Mouse (Mus musculus): ENCODE results near the gene AC109138.7. TPM values are rescaled to one million over a fixed set of nuclear protein-coding genes. Genes with fewer than 3 reads are reported as not detected.
"Not testable (repeated sequence)": the region's sequence is repeated elsewhere in the genome, so short reads cannot be mapped to it uniquely, and the experiment has no call there.

The AC109138.7 gene
- total RNA-seq, 2 experiments from 2014 or later = not detected

DNA sequence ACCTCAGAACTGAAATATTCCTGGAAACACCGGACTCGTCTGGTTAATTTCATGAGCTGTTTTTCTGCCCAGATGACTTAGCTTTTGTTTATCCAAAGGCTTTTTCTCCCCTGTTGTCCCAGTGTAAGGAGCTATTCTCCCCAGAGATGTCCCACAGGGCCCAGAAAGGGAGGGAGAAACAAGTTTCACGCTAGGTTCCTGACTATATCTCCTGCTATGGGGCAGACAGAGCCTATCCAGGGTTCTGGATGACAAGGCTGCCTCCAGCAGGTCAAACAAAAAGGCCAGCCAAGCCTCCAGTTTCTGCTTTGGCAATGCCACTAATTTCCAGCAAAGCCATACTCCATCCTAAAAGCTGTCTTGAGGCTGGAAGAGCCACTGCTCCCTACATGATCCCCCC is 3.7 kb downstream of the AC109138.7 start:
- DNase-seq = no peak

DNA sequence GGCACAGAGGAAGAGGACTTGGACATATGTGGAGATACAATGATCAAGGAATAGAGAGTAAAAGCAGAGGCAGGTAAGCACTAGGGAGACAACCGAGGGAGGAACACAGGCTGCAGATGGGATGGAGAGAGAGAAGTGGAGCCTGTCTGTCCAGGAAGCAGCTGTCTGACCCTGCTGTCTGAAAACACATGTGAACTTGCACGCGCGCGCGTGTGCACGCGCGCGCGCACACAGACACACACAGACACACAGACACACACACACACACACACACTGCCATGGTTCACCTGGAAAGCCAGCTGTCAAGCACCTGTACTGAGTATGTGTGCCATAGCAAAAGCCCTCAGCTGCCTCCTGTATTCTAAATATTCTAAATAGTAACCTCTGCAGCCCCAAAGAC is 4.1 kb downstream of the AC109138.7 start:
- no peak for DNase-seq

DNA sequence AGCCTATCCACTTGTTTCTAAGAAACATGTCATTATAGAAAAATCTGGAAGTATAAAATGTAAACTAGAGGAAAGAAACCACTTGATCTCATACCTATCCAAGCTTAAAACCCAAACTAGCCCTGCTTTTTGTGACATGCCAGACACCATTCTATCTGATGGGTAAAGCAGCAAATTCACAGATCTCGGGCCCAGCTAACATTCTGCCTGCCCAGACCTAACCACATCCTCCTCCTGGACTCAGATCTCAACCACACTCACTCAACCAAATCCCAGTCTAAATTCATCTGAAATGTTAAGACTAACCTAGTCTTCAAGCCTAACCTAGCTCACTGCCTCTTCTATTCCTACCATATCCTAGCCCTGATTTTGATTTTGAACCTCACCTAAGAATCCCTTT is 4.6 kb downstream of the AC109138.7 start:
- no peak for DNase-seq

DNA sequence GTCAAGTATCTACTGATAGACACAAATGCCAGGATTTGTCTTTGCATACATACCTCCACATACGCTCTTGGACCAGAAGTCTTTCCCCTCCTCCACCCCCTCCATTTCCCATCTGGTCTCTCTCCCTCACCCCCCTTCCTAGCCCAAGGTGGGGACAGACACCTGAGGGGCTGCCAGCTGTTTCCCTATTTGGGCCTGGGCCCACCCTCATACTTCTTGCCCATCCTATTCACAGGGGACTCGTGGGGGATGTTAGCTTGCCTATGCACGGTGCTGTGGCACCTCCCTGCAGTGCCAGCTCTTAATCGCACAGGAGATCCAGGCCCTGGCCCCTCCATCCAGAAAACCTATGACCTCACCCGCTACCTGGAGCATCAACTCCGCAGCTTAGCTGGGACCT is 5.8 kb downstream of the AC109138.7 start:
- no peak for DNase-seq

DNA sequence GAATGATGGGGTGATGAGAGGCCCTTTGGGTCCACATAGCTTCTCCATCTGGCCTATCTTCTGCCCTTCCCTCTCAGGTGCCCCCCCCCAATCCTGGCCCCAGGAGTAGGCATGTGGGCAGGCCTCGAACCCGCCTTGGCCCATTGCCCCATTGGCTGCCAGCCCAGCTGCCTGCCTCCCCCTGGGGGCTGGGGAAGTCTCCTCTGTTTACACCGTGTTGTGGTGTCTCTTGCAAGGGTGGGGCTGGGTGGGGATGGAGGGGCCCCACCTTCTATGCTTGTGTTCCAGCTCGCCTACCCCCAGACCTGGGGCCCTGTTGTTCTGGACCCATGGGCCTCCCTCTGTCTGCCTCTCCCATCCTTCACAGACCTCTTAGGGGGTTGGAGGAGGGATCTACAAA is 6.3 kb downstream of the AC109138.7 start:
- DNase-seq = no peak

DNA sequence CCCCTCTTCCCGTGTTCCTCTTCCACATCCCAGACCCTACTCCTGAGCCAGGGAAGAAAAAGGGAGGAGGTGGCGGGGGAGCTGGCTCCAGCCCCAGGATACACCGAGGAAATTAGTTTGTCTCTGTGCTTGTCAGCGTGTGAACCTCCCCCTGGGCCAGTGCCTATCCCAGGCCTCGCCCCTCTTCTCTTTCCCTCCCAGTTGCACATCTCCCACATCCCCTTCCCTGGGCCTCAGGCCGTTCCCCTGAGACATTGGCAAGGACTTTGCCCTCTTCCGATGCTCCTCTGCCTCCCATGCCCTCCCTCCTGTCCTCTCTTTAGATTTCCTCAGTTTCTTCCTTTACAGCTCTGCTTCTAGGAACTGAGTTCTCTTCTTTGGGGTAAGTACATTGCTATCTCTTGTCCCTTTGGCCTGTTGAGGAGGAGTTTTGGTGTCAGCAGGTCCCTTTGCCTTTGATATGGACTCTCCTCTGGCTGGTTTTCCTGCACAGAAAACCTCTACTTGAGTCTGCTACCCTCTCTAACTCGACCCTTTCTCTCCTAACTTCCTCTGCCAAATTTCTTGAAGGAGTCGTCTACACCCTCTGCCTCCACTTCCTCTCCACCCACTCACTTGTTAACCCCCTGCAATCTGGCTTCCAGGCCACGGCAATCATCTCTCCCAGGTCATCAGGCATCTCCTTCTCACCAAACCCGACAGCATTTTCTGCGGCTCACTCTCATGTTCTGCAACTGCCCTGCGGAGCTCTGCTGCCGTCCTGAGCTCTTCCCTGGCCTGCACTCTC is 7.0 kb downstream of the AC109138.7 start:
- peak; percentile 24 to 32 for DNase-seq

DNA sequence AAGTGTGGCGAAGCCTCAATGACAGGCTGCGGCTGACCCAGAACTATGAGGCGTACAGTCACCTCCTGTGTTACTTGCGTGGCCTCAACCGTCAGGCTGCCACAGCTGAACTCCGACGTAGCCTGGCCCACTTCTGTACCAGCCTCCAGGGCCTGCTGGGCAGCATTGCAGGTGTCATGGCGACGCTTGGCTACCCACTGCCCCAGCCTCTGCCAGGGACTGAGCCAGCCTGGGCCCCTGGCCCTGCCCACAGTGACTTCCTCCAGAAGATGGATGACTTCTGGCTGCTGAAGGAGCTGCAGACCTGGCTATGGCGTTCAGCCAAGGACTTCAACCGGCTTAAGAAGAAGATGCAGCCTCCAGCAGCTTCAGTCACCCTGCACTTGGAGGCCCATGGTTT is 8.0 kb downstream of the AC109138.7 start:
- peak; percentile 54 to 67 for DNase-seq

DNA sequence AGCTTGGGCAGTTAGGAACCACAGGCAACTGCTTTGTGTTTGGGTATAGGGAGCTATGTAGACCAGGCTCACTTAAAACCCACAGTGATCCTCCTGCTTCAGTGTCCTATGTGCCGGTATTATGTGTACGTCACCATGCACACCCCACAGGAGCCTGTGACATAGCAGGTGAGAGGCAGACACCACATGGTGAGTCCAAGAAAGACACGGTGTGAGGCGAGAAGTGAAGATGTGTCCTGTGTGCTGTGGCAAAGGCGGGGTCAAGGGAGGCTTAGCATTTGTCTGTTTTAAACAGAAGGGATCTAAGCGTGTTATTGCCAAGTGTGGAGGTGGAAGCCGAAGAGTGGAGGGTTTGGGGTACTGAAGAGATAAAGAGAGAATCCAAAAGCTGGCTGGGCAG is 12.6 kb downstream of the AC109138.7 start:
- DNase-seq = no peak

DNA sequence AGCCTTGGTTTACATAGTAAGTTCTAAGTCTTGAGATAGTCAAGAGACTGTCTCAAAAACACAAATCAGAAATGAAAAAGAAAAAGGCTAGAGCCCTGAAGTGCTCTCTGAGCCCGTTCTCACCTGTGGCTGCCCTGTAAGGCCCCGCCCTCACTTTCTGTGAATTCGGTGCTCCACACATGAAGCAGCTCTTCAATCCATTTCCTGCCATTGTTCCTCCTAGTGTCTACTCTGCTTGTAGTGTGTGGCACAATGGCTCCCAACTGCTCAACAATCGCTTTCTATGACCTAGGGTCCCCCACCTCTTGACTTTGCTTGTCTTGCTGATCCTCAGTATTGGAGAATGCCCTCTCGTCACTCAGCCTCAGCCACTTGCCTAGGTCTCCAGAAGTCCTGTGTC is 13.3 kb downstream of the AC109138.7 start:
- DNase-seq = no peak

DNA sequence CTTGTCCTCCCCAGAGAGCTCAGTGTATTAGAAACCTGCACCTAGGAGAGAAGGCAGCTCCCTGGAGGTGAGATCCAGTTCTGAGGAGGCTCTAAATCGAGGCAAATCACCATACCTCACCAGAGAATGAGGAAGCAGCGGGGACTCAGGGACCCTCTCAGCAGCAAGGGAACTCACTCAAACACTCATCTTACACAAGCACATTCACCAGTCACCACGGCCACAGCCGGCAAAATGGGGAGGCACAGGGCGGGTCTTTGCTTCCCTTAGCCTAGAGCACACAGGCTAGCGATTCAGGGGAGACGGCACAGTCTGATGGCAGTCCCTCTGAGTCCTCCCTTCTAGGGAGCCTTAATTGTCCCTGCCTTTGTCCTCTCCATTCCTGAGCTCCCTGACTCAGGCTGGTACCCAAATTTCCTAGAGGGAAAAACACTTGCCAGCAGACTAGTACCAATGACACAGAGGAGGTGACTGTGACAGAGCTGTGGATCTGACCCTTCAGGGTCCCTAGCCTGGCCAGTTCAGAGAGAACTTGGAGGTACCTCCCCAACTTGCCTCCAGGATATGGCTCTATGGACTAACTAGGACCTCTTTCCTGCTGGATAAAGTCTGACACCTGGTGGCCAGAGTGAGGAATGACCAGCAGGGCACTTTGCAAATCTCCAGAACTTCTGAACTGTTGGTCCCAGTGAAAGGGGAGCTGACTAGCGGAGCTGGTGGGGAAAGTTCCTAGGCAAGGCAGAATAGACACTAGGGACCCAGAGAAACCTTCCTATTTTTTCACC is 13.9 kb downstream of the AC109138.7 start:
- peak; percentile 72 to 78 for DNase-seq

DNA sequence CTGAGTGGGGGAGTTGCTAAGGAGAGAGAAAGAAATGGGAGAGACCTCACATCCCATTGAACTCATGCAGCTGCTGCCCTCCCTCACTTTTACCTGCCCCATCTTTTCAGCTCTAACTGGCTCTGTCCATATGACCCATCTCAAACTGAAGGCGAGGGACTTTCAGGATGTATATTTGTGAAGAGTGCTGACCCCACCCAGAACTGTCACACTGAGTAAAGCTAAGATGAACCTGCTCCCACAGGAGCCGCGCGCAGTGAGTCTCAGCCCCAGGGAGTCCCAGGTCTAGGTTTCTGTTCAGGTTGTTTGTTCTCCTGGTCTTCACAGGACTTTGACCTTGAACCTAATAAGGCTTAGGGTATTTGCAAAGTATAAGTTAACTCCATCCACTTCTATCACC is 14.7 kb downstream of the AC109138.7 start:
- no peak for DNase-seq

DNA sequence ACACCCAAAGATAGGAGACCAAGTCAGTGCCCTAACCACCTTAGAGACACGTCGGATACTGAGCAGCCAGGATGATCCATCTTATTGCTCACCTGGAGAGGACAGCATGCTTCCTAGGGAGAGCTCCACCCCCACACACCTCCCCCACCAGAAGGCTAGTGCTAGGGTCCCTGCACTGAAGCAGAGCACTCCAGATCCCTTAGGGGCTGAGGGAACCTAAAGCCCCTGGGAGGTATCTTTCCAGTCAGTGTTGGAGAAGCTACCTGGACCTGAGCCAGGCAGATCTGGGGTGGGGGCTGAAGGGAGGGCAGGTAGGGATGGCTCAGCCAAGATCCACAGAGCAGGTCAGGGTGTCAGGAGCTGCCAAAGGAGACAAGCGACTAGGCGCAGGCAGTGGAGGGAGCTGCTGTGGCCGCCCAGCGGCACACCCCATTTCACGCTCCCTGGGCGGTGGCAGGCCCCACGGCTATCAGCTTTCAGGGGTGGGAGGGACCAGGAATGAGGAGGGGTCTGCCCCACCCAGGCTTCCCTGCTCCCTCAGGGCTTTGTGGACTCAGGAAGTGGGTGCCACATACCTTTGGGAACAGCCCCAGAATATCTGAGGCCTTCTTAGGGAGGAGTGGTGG is 15.4 kb downstream of the AC109138.7 start:
- no peak for DNase-seq

DNA sequence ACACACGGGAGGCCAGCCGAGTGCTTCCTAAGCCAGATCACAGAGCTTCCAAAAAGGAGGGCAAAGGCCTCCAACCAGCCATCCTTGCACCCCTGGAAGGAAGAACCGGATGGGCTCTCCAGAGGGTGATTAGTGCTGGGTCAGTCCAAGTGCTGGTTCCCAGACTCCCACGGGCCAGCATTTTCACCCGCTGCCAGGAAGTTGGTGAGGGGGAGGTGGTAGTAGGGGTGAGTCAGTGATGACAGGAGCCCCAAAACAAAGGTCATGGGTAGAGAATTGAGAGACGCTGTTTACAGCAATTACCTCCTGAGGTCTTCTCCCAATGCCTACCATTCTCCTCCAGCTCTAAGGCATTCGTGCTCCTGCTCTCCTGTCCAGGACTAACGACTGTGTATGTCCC is 16.3 kb downstream of the AC109138.7 start:
- peak; percentile 78 to 80 for DNase-seq

DNA sequence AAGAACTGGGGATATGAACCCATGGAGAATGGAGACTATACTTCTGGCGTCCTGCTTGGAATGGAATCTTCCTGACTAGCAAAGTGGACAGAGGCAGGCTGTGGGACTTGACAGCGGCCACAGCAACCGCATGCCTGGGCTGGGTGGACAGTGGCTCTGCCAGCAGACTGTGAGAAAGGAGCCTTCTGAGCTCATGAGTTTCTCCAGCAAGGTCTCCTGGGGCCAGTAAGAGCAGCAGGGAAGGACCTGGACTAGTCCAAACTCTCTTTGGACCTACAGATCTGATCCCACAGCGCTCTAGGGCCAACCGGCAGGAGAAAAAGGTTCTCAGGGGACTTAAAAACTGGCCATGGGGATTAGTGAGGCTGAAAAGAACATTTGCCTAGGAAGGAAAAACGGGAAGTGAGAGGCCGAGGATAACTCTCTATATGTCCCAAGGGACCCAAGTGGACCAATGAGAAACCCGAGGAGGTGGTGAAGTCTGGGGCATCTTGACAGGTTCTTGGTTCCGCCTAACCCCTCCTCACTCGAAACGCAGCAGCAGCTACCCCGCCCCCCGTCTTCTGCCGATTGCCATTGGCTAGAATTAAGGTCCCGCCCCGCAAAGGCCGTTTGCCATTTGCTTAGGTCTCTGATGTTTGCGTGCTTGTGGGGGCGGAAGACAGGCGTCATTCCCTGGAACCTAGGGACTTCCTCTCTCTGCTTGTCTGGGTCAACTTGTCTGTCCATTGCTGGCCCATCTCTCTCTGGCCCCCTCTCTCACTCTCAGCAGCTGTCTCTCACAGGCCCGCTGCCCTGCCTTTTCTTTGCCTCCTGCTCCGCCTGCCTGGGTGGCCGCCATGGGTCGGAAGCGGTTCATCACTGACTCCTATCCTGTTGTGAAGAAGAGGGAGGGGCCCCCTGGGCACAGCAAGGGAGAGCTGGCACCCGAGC is 17.4 kb downstream of the AC109138.7 start, which contains the start of gene Pold4:
Pold4 (plus strand) TSS at position 647 of the 933 bp plus-strand sequence.
- peak; percentile 96 to 99 for DNase-seq

DNA sequence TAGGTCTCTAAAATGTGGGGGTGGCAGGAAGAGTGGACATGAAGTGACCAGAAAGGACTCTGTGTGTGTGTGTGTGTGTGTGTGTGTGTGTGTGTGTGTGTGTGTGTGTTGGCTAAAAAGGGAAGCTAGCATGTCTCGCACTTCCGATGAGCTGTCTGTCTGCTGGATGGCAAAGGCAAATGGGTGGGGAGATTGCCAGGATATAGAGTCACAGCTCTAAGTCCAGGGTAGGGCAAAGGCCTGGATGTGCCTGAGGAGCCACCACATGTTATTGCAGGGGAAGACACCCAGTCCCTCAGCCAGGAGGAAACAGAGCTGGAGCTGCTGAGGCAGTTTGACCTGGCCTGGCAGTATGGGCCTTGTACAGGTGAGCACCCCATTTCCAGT is 18.0 kb downstream of the AC109138.7 start:
- no peak for DNase-seq

DNA sequence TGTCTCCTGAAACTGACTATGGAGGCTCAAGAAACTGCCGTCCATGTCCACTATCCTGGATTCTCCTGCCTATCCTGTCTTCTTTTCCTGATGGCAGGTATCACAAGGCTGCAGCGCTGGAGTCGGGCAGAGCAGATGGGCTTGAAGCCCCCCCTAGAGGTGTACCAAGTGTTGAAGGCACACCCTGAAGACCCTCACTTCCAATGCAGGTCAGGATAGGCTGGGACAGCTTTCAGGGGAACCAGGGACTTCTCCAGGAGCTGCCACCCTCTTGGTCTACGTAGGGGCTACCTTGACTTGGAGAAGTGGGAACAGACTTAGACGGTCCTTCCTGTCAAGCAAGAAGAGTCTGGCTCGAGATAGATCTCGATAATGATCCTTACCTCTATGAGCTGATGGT is 18.5 kb downstream of the AC109138.7 start:
- DNase-seq = no peak

DNA sequence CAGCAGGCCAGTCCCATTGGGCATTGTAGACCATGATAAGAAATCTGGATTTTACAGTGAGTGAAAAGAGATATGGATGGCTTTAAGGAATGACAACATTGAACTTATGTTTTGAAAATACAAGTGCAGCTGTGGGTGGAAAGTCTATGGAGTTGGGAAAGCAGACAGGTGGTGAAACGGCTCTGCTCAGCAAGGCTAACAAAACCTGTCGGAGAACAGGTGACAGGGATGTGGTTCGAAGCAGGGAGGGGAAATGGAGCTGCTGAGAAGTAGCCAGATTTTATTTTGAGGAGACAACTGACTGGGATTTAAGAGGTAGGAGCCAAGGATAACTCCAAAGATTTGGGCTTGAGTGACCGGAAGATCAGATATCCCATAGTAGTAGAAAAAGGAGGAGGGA is 20.4 kb downstream of the AC109138.7 start:
- DNase-seq = no peak

DNA sequence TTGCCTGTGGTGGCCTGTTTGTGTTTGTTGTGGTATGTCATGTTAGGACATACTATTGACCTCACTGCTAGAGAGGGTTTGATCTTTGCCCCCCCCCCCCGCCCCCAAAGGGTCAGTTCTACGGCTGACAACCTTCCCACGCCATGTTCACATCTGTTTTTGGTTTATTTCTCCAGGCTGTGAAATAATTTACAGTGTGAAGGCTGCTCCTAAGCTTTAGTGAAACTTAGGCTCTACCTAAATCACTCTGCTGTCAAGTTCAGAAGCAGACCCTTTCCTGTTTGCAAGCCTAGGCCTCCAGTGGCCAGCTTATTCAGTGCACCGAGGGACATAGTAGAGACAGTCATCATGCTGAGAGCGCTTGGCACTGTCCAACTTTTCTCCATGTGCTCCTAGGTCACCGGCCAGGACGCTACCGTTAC is 26.1 kb downstream of the AC109138.7 start:
- DNase-seq = no peak

DNA sequence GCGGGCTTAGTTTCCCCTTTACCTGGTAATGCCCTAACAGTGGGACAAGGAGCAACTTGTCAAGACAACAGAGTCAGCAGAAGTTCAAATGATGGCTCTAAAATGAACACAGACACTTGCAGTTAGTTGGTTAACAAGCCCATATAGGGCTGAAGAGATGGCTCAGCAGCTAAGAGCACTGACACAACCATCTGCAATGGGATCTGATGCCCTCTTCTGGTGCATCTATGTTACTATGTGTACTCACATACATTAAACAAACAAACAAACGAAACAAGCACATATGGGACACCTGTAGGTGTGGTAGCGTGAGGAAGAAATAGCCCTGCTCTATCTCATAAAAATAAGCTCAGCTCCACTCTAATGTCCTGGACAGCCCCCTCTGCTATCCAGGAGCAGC is 28.3 kb downstream of the AC109138.7 start:
- DNase-seq = no peak

DNA sequence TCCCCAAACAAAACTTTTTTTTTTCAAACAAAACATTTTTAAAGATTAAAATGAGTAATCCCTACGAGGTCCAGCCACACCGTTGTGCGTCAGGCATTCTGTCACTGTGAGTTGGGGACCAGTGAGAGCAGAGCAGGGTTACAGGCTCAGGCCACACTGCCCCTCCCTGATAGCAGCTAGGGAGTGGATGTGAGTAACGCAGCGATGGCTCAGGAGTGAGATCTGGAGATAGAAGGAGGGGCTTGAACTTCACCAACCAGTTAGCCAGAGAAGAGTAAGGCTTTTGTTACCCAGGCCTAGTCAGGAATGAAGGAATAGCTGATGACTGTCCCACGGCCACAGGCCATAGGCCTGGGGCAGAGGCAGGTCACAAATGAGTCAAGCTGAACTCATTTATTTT is 30.6 kb downstream of the AC109138.7 start:
- no peak for DNase-seq

DNA sequence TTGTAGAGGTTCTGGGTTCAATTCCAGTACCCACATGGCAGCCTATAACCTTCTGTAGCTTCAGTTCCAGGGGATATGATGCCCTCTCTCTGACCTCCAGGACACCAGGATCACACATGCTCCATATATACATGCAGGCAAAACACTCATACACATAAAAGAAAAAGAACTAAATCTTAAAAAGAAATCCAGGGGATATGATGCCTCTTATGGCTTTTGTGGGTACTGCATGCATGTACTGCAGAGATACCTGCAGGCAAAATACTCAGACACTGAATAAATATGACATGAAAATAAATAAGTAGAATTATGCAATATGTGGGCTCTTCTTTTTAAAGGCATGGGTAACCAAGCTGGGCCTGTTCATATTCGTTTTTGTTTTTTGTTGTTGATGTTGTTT is 32.9 kb downstream of the AC109138.7 start:
- DNase-seq = no peak

DNA sequence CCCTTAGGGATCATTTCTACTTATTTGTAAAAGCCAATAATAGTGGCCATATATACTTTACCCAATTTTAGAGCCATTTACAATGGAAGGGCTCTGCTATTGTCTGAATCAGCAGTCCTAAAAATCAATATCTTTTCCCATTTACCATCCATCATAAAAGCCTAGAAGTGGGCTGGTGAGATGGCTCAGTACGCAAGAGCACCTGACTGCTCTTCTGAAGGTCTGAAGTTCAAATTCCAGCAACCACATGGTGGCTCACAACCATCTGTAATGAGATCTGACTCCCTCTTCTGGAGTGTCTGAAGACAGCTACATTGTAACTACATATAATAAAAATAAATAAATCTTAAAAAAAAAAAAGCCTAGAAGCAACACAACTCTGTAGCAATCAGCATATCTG is 34.5 kb downstream of the AC109138.7 start:
- not testable (repeated sequence) for DNase-seq
